Mouse (Mus musculus) monocyte, adult 5-6 weeks (primary cell): ENCODE results near the gene Ago1. TPM values are rescaled to one million over a fixed set of nuclear protein-coding genes. Genes with fewer than 3 reads are reported as not detected.

Experiments
- ATAC-seq: fragments of 153-309, 156-312 bp; replicated peaks from 2 replicates; pipeline ENCODE4 v1.8.0; 2017; ENCODE audit warnings: mild to moderate bottlenecking; ENCODE audit not compliant: low TSS enrichment, insufficient number of reproducible peaks, severe bottlenecking, poor library complexity, low FRiP score
- total RNA-seq: library from RNA; stranded (forward); fragments of 200-1000, 200-491, 200-594 nt; gene quantifications from 3 replicates; pipeline ENCODE4 v1.2.3, GENCODE M21; 2017

The Ago1 gene
- 10.7 to 25.3 TPM (median 18.5 TPM) in 3 replicates for total RNA-seq

DNA sequence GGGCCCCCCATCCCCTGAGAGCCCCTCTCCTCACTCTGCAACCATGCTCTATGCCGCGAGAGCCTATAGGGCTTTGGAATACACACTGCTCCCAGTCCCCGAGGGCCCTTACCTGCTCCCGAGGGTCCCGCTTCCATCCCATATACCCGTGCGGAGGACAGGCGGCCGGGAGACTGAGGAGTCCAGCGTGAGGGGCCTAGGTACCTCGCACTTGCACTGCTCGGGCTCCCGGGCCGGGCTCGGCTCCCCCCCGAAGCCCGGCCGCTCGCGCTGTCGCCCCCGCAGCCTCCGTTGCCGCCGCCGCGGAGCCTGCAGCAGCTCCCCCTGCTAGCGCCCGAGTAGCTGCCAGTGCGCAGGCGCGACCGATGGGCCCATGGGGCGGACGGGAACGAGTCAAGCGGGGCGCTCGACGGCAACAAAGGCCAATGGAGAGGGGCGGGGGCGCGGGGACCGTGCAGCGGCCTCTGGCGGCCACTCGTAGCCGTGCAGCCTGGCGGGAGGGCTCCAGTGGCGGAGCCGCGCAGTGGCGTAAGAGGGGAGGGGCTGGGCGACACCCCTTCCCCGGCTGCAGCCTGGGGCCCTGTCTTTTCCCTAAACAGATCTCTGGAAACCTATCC, at the start of gene Ago1:
Ago1 (minus strand) TSS at position 299 of the 617 bp plus-strand sequence.
- ATAC-seq: peak; percentile 94

DNA sequence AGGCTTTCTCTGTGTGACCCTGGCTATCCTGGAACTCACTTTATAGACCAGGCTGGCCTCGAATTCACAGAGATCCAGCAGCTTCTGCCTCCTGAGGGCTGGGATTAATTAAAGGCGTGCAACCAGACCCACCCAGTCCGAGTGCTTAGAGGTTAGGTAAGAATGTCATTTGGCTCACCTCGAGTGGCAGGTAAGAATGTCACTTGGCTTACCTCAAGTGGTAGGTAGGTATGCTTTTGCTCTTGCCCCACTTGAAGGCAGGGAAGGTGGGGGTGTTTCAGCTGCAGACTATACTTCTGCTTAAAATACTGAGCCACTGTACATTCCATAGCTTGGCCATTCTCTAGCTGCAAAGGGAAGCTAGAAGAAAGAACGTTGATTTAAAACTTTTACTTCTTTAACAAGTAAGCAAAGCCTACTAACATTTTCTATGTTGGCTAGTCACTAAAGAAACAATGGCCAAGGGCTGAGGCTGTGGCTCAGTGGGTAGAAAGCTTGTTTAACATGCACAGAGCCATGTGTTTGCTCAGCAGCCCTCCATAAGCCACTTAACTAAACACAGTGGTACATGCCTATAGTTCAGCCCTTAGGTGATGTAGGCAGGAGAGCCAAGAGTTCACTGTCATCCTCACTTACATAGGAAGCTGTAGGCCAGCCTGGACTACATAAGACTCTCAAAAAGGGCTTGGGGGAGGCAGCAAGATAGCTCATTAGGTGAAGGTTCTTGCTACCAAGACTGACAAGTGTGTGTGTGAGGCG, 44.1 kb upstream of the Ago1 start:
- ATAC-seq: no peak

- ATAC-seq: no peak
Observed at GRCm38 (mm10) chr4:126511013-126511412, 42.6 kb upstream of the Ago1 start.

- ATAC-seq: no peak
Observed at GRCm38 (mm10) chr4:126509072-126509471, 40.7 kb upstream of the Ago1 start.

- ATAC-seq: no peak
Observed at GRCm38 (mm10) chr4:126508110-126508899, 39.9 kb upstream of the Ago1 start.

GRCm38 (mm10) chr4:126502977-126503309, 34.6 kb upstream of the Ago1 start:
- no peak for ATAC-seq

- no peak for ATAC-seq
Observed at GRCm38 (mm10) chr4:126502141-126502976, 34.0 kb upstream of the Ago1 start.

DNA sequence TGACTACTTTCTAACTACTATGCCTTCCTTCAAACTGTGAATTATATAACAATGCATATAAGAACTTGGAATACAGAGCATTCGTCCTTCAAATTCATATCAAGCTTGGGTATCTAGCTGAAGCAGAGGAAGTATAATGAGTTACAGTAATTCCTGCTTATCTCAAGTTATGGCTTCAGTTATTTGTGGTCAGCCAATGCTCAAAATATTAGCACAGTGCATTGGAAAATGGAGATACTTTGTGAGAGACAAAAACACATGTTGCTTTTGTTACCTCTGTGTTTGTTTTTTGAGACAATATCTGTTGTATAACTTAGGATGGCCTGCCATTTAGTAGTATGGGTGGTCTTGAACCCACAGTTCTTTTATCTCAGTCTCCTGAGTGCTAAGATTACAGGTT, 30.2 kb upstream of the Ago1 start:
- no peak for ATAC-seq

DNA sequence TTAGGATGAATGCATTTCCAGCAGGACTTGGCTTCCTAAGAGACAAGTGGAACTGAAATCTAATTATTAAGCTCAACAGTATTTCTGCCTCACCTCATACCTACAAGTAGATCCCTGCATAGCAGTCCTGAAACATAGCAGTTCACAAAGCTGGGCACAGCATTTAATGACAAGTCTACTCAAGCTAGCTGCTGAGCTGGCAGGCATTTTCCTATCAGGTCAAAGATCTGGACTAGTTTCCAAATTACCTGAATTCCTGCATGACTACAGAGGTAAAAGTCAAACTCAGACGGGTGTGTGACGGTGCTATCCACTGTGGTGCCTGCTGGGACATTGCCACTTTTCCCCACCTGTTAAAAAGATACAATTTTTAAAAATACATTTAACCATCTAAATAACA, 28.6 kb upstream of the Ago1 start:
- ATAC-seq: no peak

- no peak for ATAC-seq
Observed at GRCm38 (mm10) chr4:126495942-126496790, 27.8 kb upstream of the Ago1 start.

DNA sequence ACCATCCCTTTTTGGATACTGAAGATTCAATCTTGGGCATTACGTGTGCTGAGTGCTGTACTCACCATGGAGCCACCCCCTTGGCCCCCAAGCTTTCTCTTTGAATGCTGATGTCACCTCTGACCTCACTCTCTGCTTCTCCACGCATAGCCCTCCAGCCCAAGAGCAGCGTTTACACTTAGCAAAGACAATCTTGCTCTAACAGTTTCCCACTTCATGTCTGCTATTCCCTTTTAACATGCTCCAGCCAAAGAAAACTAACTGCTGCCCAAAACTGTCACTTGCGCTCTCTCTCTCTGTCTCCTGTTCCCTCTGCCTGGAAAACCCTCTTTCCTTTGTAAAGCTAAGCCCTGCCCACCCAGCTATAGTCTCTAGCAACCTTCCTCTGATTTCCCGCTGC, 27.1 kb upstream of the Ago1 start:
- no peak for ATAC-seq

- ATAC-seq: no peak
Observed at GRCm38 (mm10) chr4:126493416-126493815, 25.0 kb upstream of the Ago1 start.

- no peak for ATAC-seq
Observed at GRCm38 (mm10) chr4:126491977-126492376, 23.6 kb upstream of the Ago1 start.

DNA sequence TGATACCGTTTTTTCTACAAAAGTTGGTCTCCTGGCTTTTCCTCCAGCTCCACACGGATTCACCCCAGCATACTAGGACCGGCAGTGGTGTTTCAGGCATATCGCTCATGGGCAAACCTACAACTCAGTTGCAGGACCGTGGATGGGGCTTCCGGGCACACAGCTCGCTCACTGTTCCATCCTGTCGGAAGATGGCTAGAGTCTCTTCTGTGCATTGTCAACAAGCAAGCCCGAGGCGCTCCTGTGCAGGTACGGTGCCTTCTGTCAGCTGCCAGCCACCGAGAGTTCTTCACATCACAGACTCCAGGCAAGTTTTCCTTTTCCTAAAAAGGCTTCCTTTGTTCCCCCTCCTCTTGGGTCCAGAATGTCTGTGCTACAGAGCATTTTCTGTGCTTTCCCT, 22.3 kb upstream of the Ago1 start:
- no peak for ATAC-seq

GRCm38 (mm10) chr4:126489811-126490210, 21.4 kb upstream of the Ago1 start:
- ATAC-seq: peak; percentile 73; the same call in 1 of the 2 replicates

DNA sequence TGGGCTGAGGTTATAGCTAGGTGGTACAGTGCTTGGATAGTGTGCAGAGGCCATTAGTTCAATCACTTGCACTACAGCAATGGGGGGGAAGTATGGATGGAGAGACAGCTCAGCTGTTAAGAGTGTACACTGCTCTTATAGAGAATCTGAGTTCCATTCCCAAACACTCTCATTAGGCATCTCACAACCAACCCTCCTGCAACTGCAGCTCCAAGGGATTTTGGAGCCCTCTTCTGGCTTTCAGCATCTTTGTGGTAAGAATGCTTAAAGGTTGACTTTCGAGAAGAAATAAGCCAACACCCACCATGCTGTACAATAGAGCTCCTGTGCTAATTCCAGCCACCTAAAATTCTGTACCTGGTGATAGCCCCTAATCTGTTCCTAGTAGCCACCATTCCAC, 17.8 kb upstream of the Ago1 start:
- ATAC-seq: no peak

DNA sequence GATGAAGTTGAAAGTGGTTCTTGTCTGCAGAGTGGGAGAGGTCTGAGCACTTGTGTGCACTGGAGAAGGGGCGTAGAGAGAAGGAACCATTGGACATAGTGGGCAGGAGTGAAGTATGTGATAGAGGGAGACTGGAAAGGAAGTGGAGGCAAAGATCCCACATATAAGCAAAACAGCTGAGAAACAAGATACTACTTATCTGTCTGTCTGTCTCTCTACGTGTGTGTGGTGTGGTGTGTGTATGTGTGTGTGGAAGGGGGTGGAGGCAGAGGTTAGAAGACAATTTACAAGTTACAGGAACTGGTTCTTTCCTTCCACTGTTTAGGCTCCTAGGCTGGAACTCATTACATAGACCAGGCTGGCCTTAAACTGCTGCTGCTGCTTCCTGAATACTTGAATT, 16.7 kb upstream of the Ago1 start:
- no peak for ATAC-seq

GRCm38 (mm10) chr4:126483874-126484273, 15.5 kb upstream of the Ago1 start:
- ATAC-seq: no peak
